Mouse (Mus musculus) ES-Bruce4 (cell line): ENCODE data around the gene Fam19a2.

Experiments used
- CTCF ChIP-seq: IDR thresholded peaks from one replicate; pipeline ENCODE4 v1.8.1; 2011; ENCODE audit warnings: low read depth, low read length
- POLR2A ChIP-seq: IDR thresholded peaks from one replicate; pipeline ENCODE4 v1.8.1; 2011; ENCODE audit warnings: low read length; ENCODE audit not compliant: insufficient read depth

- TF ChIP-seq POLR2A: no peak
- no peak for TF ChIP-seq CTCF
Measured at GRCm38 (mm10) chr10:123357010-123357409, 93.2 kb downstream of the Fam19a2 start.
